Mouse (Mus musculus): ENCODE results near the gene Llgl2.

The Llgl2 gene

DNA sequence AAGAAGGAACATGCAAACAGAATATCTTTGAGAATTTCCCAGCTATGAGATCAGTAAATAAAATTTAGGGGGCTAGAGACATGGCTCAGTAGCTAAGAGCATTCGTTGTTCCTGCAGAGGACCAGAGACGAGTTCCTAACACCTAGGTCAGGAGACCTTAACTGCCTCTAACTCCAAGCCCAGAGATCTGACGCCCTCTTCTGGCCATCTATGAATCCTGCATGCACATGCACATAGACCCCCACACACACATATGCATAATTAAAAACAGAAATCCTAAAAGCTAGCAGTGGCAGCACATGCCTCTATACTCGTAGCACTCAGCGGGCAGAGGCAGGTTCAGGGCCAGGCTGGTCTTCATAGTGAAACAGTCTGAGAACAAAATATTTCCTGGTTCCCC is 52.6 kb downstream of the Llgl2 start:
- no peak for DNase-seq (ENCODE audit: low read depth, low spot score)

DNA sequence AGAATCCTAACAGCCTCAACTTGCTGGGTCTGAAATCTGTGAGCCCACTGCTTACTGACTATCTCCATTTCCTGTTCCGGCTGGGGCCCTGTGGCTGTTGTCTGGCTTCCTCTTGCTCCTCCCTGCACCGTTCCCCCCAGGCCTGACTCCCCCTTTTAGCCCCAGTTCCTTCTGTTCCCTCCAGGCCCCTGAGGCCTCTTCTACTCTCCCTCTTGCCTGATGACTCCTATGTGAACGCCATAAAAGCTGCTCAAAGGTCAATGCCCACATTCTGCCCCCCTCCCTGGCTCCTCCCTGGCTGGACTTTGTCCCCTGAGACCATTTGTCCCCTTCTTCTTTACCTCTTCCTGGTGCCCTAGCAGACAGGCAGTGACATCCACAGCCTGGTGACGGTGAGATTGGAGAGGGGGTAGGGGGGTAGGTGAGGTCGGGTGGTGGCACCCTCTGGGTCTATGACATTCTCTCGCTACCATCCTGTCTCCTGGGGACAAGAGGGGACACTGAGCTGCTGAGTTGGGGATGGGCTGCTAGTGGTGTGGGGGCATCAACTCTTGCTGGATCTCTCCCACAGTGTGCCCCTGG is 53.4 kb downstream of the Llgl2 start:
- no peak for DNase-seq (ENCODE audit: low read depth, low spot score)

DNA sequence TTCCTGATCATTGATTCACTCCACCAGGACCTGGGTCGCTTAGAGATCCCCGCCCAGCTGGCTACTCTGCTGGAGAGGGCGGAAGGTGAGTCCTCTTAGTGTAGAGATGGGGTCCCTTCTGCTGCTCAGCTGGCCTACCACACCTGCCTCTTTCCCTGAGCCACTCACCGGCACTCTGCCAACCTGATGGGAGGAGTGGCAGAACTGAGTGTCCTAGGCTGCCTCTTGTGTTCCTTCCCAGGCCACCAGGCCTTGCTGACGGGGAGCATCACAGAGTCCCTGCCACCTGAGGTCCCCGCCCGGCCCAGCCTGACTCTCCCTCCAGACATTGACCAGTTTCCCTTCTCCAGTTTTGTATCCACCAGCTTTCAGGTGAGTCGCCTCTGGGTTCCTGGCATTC is 54.2 kb downstream of the Llgl2 start:
- DNase-seq (ENCODE audit: low read depth, low spot score): no peak

DNA sequence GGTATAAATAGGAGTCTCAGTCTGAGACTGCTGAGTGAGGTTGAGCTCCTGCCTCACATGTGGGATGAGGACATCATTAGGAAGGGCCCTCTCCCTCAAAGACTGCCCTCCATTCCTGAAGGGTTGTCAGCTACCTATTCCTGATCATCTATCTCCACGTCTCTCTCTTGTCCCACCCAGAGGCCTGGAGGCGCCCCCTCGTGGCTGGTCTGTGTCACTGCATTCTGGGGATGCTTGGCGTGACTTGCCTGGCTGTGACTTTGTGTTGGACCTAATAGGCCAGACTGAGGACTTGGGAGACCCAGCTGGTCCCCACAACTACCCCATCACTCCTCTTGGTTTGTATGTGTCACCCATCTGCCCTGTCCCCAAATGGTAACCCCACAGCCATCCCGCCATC is 57.2 kb downstream of the Llgl2 start:
- no peak for DNase-seq (ENCODE audit: low read depth, low spot score)

DNA sequence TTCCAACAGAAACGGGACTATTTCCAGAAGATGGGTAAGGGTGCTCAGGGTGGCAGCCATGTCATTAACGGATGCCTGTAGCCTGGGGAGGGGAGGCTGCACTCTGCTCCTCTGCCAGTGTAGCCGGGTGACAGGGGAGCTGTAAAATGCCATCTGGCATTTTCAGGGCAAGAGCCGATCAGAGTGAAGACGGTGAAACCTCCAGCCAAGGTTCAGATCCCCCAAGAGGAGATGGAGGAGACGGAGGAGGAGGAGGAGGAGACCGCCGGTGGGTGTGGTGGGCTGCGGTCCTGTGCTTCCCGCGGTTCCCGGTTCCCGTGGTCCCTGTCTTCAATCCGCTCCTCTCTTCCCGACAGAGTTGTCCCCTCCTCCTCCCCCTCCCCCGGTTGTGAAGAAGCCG is 59.4 kb downstream of the Llgl2 start:
- DNase-seq (ENCODE audit: low read depth, low spot score): no peak

DNA sequence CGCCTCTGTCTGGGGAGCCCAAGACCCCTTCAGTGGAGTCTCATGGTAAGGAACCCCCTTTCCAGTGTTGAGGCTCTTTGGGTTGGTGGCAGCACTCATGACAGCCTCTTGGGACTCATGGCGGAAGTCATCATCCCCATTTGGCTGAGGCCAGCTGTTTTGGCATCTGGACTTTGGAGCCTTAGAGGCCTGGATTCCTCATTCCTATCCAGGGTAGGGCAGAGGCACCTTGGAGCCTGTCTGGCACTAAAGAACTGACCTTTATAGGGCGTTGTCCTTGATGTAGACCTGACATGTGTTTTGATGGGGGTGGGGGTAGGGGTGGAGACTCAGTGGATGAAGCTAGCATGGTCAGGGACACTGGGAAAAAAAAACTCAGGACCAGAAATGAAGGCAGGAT is 60.5 kb downstream of the Llgl2 start:
- no peak for DNase-seq (ENCODE audit: low read depth, low spot score)

DNA sequence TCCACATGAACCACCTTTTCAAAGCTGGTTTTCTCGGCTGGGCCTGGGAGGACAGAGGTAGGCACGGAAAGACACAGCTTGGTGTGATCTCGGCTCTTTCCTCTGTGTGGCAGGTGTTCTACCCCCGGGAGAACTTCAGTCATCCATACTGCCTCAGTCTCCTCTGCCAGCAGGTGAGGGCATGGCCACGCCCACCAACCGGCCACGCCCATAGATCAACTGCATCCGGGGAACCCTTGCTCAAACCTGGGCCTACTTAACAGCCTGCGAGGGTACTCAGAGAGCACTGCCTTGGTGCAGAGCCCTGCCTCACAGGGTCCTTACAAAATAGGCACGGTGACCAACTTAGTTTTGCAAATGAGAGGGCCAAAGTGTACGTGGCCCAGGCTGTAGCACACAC is 61.4 kb downstream of the Llgl2 start:
- no peak for DNase-seq (ENCODE audit: low read depth, low spot score)

DNA sequence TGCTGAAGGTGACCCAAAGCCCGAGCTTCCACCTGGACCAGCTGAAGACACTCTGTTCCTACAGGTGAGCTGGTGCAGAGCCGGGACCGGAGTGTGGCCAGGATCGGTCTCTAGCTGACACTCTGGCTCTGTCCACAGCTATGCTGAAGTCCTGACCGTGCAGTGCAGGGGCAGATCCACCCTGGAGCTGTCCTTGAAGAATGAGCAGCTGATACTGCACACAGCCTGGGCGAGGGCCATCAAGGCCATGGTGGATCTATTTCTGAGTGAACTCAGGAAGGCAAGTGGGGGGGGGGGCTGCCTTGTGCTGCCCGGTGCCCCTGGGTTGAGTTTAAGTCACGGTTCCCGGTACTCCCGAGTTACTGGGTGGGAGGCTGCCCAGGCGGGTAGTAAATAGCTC is 62.6 kb downstream of the Llgl2 start:
- no peak for DNase-seq (ENCODE audit: low read depth, low spot score)

DNA sequence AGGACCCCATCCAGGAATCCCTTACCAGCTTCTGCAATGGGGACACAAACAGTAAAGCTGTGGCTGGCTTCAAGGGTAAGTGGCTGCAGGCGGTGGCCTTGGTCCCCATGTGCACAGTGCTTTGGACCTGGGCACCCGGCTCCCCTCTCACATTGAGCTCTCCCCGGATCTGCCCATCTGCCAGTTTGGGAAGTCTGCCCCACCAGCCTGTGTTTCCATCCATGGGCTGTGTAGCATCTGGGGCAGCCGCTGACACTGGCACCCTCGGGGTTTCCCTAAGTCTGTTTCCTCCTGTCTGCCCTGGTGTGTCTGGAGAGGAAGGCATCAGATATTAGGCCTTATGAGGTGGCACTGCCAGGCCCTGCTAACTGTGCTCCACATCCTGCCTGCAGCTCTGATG is 64.2 kb downstream of the Llgl2 start:
- no peak for DNase-seq (ENCODE audit: low read depth, low spot score)

DNA sequence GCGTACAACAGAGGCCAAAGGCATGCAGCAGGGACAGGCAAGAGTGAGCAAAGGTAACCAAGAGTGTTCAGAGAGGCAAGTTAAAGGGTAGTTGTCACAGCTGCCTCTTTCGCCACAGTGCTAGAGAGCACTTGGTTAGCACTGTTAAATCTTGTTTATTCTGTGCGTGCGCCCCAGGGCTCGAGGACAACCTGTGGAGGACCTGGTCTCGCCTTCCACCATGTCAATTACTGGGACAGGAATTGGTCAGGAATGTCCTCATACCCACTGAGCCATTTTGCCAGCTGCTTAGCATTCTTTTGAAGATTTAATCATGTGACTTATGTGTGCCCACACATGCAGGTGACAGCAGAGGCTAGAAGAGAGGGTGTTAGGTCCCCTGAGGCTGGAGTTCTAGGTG is 65.3 kb downstream of the Llgl2 start:
- no peak for DNase-seq (ENCODE audit: low read depth, low spot score)

DNA sequence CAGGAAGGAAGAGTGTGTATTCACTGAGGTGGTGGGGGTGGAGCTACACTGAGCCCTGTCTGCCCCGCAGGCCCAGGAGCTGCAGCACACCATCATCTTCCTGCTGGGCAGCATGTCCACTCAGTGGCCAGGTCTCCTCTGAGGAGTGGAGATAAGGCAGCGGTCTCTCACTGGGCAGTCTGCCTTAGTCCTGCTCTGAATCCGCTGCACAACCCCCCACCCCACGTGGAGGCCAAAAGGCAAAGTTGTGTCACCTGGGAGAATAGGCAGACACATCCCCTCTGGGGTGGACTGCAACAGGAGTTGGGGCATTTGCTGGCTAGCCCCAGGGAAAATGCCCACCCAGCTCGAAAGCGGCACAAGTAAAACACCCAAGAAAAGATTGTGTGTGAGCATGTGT is 68.4 kb downstream of the Llgl2 start:
- no peak for DNase-seq (ENCODE audit: low read depth, low spot score)

DNA sequence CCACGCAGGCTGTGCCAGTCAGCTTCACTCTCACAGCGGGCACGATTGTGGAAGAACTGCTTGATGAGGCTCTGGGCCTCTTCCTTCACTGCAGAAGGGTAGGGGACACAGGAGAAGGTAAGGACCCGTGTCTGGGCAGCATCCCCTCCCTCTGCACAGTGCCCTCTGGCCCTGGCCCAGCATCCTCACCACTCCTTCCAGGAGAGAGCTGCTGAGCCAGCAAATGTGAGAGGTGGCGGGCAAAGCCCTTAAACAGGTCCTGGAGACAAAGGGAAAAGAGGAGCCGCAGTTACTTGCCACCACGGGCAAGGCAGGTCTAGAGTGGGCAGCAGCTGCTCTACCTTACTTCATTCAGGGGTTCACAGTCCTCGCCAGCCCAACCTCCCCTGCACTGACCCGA is 69.2 kb downstream of the Llgl2 start:
- DNase-seq (ENCODE audit: low read depth, low spot score): no peak

DNA sequence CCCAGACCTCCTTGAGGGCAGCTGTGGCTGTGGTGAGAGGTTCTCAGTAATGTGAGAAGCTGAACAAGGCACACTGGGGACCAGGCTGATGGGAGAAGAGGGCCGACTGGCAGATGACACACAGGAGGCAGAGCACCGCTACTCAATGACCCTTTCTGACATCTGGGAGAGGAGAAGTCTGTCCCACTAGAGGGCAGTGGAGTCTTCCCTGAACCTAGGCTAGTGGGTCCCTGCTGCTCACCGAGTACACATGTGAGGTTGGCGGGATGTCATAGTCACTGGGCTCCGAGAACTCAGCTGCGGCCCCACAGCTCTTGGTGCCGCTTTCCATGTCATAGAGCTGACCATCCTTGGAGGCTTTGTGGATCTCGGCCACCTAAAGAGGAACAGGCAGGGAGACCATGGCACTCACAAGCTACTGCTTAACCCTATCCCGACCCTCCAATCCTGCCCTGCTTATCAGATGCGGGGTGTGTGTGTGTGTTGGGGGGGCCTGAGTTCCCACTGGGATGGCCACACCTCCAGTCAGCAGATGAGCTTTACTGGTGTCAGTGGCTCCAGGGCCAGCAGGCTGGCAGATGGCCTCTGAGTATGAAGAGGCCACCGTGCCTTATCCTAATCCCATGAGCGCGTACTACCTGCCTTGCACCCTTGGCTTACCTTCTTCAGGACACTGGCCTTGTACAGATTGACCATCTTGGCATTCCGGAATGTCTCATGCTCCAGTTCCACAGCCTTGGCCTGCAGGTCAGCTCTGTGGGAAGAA is 71.1 kb downstream of the Llgl2 start:
- DNase-seq (ENCODE audit: low read depth, low spot score): no peak

DNA sequence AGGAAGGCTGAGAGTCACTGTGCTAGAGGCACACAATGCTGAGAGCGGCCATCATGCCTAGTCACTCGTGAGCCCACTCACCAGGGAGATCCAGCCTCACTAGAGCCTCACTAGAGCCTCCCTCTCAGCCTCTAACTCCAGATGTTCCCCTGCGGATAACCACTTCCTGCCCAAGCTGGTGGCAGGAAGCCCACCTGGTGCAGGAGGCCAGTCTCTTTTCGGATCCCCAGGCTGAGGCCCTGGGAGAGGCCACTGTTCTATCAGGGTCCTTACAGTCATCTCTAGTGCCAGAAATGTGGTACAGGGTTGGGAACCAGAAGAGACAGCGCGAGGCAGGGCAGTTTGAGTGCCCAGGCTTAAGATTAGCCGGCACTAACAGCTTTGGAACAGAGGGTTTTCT is 74.6 kb downstream of the Llgl2 start:
- DNase-seq (ENCODE audit: low read depth, low spot score): no peak

DNA sequence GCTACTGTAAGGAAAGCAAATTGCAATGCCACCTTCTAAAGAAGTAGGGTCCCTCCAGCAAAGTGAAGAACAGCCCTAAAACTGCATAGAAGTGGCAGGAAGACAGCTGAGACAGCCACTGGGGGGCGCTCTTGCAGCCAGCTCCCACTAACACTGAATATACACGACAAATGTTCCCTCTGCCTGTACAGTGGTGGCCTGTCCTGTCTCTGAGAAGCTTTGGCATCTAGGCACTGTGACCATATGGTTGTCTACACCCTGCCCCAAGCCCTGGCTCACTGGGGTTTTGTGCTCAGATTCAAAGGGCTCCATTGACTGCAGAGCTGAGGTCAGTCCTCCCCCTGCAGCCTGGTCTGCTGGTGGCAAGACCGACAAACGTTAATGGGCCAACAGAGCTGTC is 75.0 kb downstream of the Llgl2 start:
- peak; percentile 70 for DNase-seq (ENCODE audit: low read depth, low spot score)

DNA sequence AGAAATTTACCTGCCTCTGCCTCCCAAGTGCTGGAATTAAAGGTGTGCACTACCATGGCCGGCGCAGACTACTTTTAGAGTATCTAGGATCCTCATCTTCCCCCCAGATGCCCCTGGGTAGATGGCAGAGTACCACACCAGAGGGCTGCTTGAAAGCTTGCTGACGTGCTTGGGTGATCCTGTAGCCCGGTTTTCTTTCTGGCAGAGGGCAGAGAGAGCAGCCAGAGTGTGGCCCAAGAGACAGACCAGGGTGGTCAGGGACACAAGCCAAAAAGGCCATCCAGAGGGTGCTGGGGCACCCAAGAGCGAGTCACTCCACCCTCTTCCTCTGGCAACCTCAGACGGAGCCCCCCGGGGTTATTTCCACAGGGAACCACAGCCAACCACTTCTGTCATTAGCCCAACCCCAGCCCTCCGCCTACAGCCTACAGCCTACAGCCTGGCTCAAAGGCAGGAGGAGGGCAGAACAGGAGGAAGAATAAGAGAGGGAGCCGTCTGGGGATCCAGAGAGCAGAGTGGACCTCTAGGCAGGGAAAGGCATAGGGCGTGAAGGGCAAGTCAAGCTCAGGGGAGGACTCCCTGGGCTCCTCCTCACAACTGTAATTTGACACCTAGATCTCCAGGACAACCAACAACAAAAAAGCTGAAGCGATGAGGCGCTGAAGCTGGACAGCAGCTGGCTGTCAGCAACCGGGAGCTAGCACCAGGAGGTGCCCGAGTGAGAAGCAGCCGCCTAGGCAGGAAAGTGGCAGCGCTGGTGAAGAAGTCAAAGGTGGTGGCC is 75.8 kb downstream of the Llgl2 start, which contains the start of gene Smim5:
Gene Smim5, plus strand, starts transcription at position 481 of the 781 bp plus-strand sequence.
- DNase-seq (ENCODE audit: low read depth, low spot score): peak; percentile 48

DNA sequence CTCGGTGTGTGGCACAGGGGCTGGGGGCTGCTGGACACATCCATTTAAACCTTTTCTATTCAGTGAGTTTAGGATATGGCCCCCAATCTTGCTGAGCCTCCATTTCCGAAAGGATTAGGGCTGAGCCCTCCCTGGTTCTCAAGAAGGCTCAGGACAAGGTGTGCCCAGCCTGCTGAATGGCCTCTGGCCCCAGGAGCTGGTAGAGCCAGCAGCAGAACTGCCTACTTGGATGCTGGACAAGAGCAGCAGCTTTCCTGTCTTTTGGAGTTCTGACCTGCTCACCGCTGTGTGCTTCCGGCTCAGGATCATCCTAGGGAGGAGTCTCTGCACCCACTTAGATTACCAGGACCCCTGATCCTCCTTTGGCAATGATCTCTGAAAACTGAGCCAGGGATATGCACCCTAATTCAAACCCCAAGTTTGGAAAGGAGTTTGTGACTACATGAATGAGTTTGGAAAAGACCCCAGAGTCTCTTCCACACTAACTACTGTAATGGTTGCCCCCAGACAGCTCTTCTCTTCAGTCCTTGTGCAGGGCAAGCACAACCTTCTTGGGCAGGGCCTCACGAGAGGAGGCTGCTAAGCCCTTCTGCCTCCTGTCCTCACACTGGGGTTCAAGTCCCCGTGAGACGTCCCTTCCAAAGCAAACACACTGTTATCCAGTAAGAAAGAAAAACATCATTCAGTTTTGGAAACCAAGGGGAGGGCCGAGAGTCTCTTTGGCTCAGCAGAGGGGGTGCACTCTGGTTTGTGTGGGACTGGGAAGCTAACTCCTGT is 76.9 kb downstream of the Llgl2 start:
- no peak for DNase-seq (ENCODE audit: low read depth, low spot score)

DNA sequence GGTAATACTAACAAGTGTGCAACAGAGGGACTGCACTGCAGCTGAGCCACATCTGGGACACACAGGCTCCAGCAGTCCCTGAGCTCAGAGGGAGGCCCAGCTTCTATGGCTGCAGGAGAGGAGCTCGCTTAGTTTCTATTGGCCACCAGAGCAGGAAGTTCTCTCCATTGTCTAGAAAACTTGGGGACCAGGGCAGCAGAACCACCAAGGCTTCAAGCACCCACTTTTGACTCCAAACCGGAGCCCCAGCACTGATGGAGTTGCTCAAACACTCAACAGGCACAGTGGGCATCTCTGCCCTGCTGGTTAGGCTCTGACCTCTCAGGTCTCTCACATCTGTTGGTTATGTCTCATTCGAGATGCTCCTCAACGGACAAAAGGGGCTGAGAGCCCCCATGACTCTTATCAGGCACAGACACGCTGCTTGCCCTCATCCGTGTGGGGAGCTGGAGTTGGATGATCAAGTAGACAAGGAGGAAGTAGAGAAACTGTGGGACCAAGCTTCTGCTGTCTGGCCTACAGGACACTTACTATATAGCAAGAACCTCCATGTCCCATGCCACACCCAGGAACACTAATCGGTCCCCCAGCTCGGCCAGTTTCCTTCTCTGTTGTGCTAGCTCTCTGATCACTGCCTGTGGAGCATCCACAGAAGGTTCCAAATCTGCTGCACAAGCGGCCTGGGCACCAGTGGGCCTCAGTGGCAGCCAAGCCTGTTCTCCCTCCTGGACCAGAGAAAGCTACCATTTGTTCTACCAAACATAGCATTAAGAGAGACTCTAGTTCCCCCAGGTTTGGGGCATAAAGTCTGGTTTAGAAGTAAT is 77.7 kb downstream of the Llgl2 start:
- DNase-seq (ENCODE audit: low read depth, low spot score): peak; percentile 58

DNA sequence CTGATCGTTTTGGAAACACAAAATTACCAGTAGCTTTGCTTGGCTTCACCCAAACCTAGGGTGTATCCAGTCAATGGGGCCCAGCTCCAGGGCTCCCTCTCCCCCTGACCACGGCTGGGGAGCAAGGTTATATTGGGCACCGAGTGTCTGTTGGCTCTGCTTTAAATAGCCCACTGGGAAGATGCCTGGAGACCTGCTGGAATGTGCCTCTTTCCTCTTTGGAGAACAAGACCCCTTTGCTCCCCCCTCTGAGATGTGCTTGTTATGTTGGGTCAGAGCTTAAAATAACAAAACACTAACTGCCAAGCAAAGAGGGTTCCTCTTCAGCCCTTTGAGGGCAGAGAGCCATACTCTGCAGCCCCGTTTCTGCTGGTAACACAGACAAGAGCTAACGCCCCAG is 78.3 kb downstream of the Llgl2 start:
- DNase-seq (ENCODE audit: low read depth, low spot score): no peak

DNA sequence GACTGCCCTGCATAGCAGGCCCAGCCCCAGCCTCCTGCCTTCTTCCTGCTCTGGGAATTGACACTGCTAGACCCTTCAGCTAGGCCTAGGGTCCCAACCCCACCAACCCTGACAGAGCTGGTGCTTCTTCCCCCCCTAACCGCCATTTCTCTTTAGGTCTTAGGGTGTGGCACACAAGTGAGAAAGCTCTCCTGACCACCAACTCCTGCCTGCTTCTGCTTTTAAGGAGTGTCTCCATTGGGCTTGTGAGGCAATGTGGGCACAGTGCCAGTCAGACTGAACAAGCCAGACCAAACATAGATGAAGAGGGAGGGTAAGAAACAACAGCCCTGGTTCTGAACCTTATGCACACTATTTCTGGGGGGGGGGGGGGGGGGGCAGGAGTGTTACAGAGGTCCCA is 79.0 kb downstream of the Llgl2 start:
- no peak for DNase-seq (ENCODE audit: low read depth, low spot score)
